Mouse (Mus musculus) lung, embryonic 15.5 days (tissue): Measurements from ENCODE around the gene Gm7544. TPM values are rescaled to one million over a fixed set of nuclear protein-coding genes. Genes with fewer than 3 reads are reported as not detected.

ENCODE experiments used
- ATAC-seq: fragments of 200-750 bp; cut with Nextera tagmentation; 2 replicates; pipeline ENCODE4 v1.8.0; 2017; ENCODE audit warnings: moderate number of reproducible peaks, borderline replicate concordance; ENCODE audit not compliant: low FRiP score, low TSS enrichment; ENCODE audit errors: extremely low read depth
- H3K27ac ChIP-seq: fragments of 300-500 bp; sonication (generic); 2 replicates; pipeline ENCODE4 v1.5.1; 2015; ENCODE audit warnings: moderate library complexity, mild to moderate bottlenecking, inconsistent platforms
- H3K27me3 ChIP-seq: fragments of 300-500 bp; sonication (generic); 2 replicates; pipeline ENCODE4 v1.6.1; 2015; ENCODE audit warnings: inconsistent platforms
- H3K36me3 ChIP-seq: fragments of 300-500 bp; sonication (generic); 2 replicates; pipeline ENCODE4 v1.6.1; 2015; ENCODE audit warnings: inconsistent platforms
- H3K4me1 ChIP-seq: fragments of 300-500 bp; sonication (generic); 2 replicates; pipeline ENCODE4 v1.6.1; 2015; ENCODE audit warnings: inconsistent platforms
- H3K4me2 ChIP-seq: fragments of 300-500 bp; sonication (generic); 2 replicates; pipeline ENCODE4 v1.6.1; 2015; ENCODE audit warnings: inconsistent platforms, mild to moderate bottlenecking, moderate library complexity
- H3K4me3 ChIP-seq: fragments of 300-500 bp; sonication (generic); 2 replicates; pipeline ENCODE4 v1.5.1; 2015; ENCODE audit warnings: mild to moderate bottlenecking, inconsistent platforms
- H3K9ac ChIP-seq: fragments of 300-500 bp; sonication (generic); 2 replicates; pipeline ENCODE4 v1.6.1; 2015; ENCODE audit warnings: inconsistent platforms
- H3K9me3 ChIP-seq: fragments of 300-500 bp; sonication (generic); 2 replicates; pipeline ENCODE4 v1.6.1; 2016; ENCODE audit warnings: inconsistent platforms
- WGBS: fragments of 180-500 bp; shearing (Covaris S2); methylation state at CpG from one replicate; pipeline ENCODE4 v1.1.7; 2015; 5-methylcytosine and 5-hydroxymethylcytosine counted together
- polyA plus RNA-seq: library from polyadenylated mRNA; unstranded; fragments of >200 nt; fragmentation: Nextera tagmentation; extraction: Ambion mirVana; gene quantifications from 2 replicates; pipeline ENCODE4 v1.2.1, GENCODE M21; 2015

Gm7544 gene
- polyA plus RNA-seq, 1 experiment from 2014 or later = not detected

DNA sequence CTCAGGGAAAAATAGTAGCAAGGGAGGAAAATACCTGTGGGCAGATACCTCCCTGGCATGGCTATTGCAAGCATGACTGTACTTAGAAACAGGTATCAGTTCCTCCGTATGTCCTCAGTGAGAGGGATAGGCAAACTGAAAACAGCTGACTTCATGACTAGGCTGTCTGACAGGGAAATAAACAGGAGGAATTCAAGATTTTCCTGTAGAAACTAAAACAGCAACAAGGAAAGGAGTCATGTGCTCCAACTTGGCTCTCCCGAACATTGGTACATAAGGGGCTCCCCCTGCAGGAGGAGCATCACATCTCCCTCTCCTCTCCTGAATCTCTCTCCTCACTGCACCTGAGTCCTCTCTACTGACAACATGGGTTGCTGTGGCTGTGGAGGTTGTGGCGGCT, 42.8 kb downstream of the Gm7544 start, which contains the start of gene A030005L19Rik:
Gene A030005L19Rik, plus strand, starts transcription at position 301 of the 400 bp plus-strand sequence.
- Histone ChIP-seq H3K27ac (no peak within 1 kb of the TSS), H3K4me2 (no peak within 1 kb of the TSS), H3K9me3 (no peaks in the 10 kb centered on the region), H3K4me1 (no peaks in the 10 kb centered on the region), H3K36me3 (no peaks in the 10 kb centered on the region), H3K4me3 (no peak within 1 kb of the TSS), H3K9ac (no peak within 1 kb of the TSS), H3K27me3 (no peaks in the 10 kb centered on the region)
- no peak for ATAC-seq
- WGBS = 61% methylated on average over 2 of the region's 3 CpGs

- WGBS = 69% methylated on average over 3 of the region's 3 CpGs
Measured at GRCm38 (mm10) chr1:82905886-82906285, 49.9 kb downstream of the Gm7544 start.

More at GRCm38 (mm10) chr1:82905886-82906285, 49.9 kb downstream of the Gm7544 start:
- no peak overlapping the region for H3K27ac ChIP-seq
- ATAC-seq = no peak
- no peaks in the 10 kb centered on the region for H3K4me1 ChIP-seq
- no peak overlapping the region for H3K4me3 ChIP-seq
- no peak overlapping the region for H3K9ac ChIP-seq
- no peaks in the 10 kb centered on the region for H3K27me3 ChIP-seq
- no peak overlapping the region for H3K4me2 ChIP-seq
- no peaks in the 10 kb centered on the region for H3K9me3 ChIP-seq
- H3K36me3 ChIP-seq = peaks cover 18% of the 10 kb centered on the region; the same call in 1 of the 2 replicates

Other genes with a start within 250 kb of the Gm7544 start
- 199 and 208 TPM in 2 replicates for gene Mff, start 231.1 kb downstream of the Gm7544 start, polyA plus RNA-seq
- gene Tm4sf20, start 187.6 kb downstream of the Gm7544 start, polyA plus RNA-seq = 0.10 TPM in 2 replicates
- gene Gm47791, start 184.8 kb downstream of the Gm7544 start, polyA plus RNA-seq = not detected in 2 replicates
- gene Agfg1, start 116.5 kb downstream of the Gm7544 start, polyA plus RNA-seq = 32.1 and 32.3 TPM in 2 replicates
- 0.19 TPM in 1 of 2 replicates, not detected in the other for gene A030005L19Rik, start 42.7 kb downstream of the Gm7544 start, polyA plus RNA-seq
- not detected in 2 replicates for gene A030014E15Rik, start 31.1 kb downstream of the Gm7544 start, polyA plus RNA-seq
- not detected in 2 replicates for gene Gm6217, start 24.6 kb downstream of the Gm7544 start, polyA plus RNA-seq
- not detected in 2 replicates for gene A030003K21Rik, start 12.6 kb downstream of the Gm7544 start, polyA plus RNA-seq
- gene Gm47955, start 4.3 kb upstream of the Gm7544 start, polyA plus RNA-seq = not detected in 2 replicates
- gene Gm47959, start 44.5 kb upstream of the Gm7544 start, polyA plus RNA-seq = not detected in 2 replicates
- gene Slc19a3, start 82.4 kb upstream of the Gm7544 start, polyA plus RNA-seq = 0.59 and 0.65 TPM in 2 replicates
- gene Krtap28-10, start 86.5 kb upstream of the Gm7544 start, polyA plus RNA-seq = not detected in 2 replicates
- not detected in 2 replicates for gene Gm47969, start 88.9 kb upstream of the Gm7544 start, polyA plus RNA-seq
- gene A030005K14Rik, start 103.4 kb upstream of the Gm7544 start, polyA plus RNA-seq = not detected in 2 replicates
- gene Krtap28-13, start 104.9 kb upstream of the Gm7544 start, polyA plus RNA-seq = not detected in 2 replicates
- gene Ccl20, start 160.8 kb upstream of the Gm7544 start, polyA plus RNA-seq = not detected in 2 replicates
- gene Daw1, start 203.7 kb upstream of the Gm7544 start, polyA plus RNA-seq = 0.36 and 0.78 TPM in 2 replicates